Mouse (Mus musculus): ENCODE measurements around the gene Nfatc3. TPM values are rescaled to one million over a fixed set of nuclear protein-coding genes. Genes with fewer than 3 reads are reported as not detected.
"Not testable (repeated sequence)": the region's sequence is repeated elsewhere in the genome, so short reads cannot be mapped to it uniquely, and the experiment has no call there.

The Nfatc3 gene
- 4.9 and 6.5 TPM in 2 replicates for polyA plus RNA-seq (2016; fragmentation: Nextera tagmentation; extraction: Ambion mirVana)

DNA sequence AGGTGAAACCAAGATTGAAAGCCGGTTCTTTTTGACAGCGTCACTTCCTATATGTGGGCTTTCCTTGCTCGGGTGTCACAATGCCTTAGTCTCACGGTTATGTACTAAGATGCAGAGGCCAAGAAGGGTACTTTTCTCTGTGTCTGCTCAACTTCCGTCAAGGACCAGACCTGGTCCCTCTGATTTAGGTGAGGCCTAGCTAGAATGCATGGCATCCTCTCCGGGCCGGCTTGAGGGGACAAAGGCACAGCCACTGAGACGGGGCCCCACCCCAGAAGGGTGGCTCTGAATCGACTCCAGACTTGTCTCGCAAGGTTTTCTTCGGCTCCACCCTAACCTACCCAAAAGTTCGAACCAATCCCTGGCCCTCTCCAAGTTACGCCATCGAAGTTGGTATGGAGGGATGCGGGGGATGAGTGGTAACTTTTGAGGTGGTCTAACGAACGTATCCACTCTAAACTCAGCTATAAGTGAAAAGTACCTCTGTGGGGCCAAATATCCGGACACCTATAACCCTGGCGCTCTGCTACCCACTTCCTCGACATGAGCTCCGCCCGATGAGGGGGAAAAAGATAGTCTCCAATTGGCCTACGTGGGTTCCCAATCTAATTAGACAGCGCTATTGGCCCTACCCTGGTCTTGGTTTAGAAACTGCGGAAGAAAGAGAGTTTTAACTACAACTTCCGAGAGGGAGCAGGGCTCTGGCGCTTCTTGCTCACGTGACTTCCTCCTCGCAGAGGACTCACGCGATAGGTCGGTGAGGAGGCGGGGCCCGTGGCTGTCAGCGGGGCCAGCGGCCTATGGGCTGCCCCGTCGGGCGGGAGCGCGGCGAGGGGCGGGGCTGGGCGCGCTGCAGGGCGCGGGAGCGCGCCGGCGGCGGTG, at the start of gene Nfatc3:
Nfatc3 (plus strand) TSS at position 110 of the 882 bp plus-strand sequence.
- DNase-seq (ENCODE audit: low spot score), result peak; percentile 98
- no peaks in the 10 kb centered on the region for H3K9me3 ChIP-seq
- H3K27ac ChIP-seq, result peak within 1 kb of the TSS; percentile 97
- peak within 1 kb of the TSS; percentile 94 for H3K4me3 ChIP-seq
- 0 out of 2 replicates have a peak, but pooled peaks cover 8% of the 10 kb centered on the region for H3K36me3 ChIP-seq
- peaks cover 27% of the 10 kb centered on the region for H3K4me1 ChIP-seq
- WGBS, result under 1% methylated on average over 52 of the region's 52 CpGs
- H3K27me3 ChIP-seq (ENCODE audit: insufficient read depth, poor library complexity, severe bottlenecking), result no peaks in the 10 kb centered on the region

DNA sequence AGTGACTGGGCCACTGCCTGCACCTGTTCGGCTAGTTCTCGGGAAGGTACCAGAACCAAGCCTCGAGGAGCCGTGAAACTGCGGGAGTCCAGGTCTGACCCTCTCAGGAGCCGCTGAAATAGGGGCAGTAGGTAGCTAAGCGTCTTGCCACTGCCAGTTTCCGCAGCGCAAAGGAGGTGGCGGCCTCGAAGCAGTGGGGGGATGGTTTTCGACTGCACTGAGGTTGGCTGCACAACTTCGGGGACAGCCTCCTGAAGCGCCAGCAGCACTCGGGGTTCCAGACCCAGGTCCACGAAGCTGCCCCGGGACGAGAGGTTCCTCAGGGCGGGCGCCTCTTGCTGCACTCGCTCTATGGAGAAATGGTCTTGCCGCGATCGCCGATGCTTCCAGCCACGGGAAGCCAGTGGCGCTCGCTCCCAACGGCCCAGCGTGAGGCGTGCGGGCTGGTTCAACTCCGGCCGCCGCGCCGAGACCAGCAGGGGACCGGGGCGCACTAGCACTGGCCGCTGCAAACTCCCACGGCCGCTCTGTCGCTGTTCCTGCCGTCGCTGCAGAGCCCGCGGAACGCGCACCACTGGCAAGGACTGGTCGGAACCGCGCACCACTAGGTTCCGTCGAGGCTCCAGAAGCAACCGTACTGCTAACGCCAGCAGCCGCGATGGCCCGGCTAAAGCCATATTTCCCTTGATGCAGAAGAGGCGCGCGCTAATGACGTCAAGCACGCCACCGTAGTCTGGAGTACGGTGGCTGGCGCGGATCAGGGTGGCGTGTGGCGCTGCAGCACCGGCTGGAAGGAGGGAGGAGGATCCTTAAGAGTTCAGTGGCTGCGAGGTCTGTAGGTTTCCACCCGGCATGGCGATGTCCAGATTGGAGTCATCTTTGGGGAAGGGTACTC, 47.6 kb upstream of the Nfatc3 start:
- Histone ChIP-seq H3K27ac (peak overlapping the region; percentile 92), H3K4me1 (peaks cover 21% of the 10 kb centered on the region), H3K4me3 (peak overlapping the region; percentile 97), H3K36me3 (peaks cover 10% of the 10 kb centered on the region), H3K27me3 (ENCODE audit: insufficient read depth, poor library complexity, severe bottlenecking) (no peaks in the 10 kb centered on the region), H3K9me3 (no peaks in the 10 kb centered on the region)
- 1% methylated on average over 74 of the region's 74 CpGs for WGBS
- peak; percentile 95 for DNase-seq (ENCODE audit: low spot score)

DNA sequence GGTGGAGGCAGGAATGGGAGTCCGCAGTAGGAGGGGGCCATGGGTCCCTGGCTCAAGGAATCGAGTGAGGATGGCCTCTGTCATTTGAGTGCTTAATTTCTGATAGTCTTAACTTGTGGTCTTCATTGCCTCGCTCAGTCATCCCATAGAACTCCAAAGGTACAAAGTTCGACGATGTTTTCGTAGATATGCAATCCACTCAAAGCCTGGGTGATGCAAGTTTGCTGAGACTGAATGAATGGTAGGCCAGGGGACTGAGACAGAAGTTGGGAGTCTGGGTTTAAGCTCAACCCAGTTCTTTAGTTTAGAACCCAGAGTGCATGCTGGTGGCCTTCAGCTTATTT, 47.0 kb upstream of the Nfatc3 start, which contains the start of gene Ddx28:
Ddx28 (minus strand) TSS at position 240 of the 344 bp plus-strand sequence.
- peaks cover 14% of the 10 kb centered on the region for H3K36me3 ChIP-seq
- 1% methylated on average over 6 of the region's 6 CpGs for WGBS
- peak within 1 kb of the TSS; percentile 97 for H3K4me3 ChIP-seq
- peak within 1 kb of the TSS; percentile 92 for H3K27ac ChIP-seq
- no peaks in the 10 kb centered on the region for H3K9me3 ChIP-seq
- no peaks in the 10 kb centered on the region for H3K27me3 ChIP-seq (ENCODE audit: insufficient read depth, poor library complexity, severe bottlenecking)
- peaks cover 21% of the 10 kb centered on the region for H3K4me1 ChIP-seq
- no peak for DNase-seq (ENCODE audit: low spot score)

DNA sequence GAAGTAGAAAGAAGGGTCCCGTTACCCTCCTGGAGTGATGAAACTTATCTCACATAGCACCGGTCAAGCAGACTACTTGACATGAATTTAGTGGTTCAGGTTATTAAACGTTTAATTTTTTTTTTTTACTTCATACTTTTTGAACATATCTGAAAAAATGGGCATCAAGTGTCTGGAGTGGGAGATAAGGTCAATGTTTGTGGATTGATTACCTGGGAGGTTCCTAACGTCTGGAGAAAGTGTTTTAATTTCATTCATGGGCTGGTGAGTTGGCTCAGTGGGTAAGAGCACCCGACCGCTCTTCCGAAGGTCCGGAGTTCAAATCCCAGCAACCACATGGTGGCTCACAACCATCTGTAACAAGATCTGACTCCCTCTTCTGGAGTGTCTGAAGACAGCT, 46.4 kb upstream of the Nfatc3 start:
- 77% methylated on average over 8 of the region's 8 CpGs for WGBS
- not testable (repeated sequence) for H3K27ac ChIP-seq; H3K27me3 ChIP-seq (ENCODE audit: insufficient read depth, poor library complexity, severe bottlenecking); H3K9me3 ChIP-seq; DNase-seq (ENCODE audit: low spot score)
- peak overlapping the region; percentile 97 for H3K4me3 ChIP-seq
- H3K36me3 ChIP-seq, result peaks cover 15% of the 10 kb centered on the region
- peaks cover 21% of the 10 kb centered on the region for H3K4me1 ChIP-seq

DNA sequence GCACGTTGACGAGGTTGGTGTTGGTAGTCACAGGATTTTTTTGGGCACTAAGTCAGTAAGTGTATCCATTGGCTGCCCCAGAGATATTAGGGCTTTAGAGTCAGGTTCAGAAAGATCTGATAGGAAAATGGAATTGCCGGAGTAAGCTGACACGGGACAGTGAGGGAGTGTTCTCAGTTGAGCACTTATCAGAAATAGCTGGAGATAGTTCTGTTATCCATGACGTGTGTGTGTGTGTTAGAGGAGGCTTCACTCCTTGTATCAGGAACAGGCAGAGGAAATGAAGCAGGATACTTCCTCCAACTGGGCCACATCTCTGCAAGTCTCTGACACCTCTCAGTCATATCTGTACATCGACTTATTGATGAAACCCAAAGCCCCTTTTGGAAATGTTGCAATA, 42.4 kb upstream of the Nfatc3 start:
- Histone ChIP-seq H3K27ac (no peak overlapping the region), H3K9me3 (no peaks in the 10 kb centered on the region), H3K27me3 (ENCODE audit: insufficient read depth, poor library complexity, severe bottlenecking) (no peaks in the 10 kb centered on the region), H3K36me3 (peaks cover 23% of the 10 kb centered on the region), H3K4me3 (no peak overlapping the region), H3K4me1 (0 out of 2 replicates have a peak, but pooled peaks cover 5% of the 10 kb centered on the region)
- no peak for DNase-seq (ENCODE audit: low spot score)
- 76% methylated on average over 6 of the region's 6 CpGs for WGBS

DNA sequence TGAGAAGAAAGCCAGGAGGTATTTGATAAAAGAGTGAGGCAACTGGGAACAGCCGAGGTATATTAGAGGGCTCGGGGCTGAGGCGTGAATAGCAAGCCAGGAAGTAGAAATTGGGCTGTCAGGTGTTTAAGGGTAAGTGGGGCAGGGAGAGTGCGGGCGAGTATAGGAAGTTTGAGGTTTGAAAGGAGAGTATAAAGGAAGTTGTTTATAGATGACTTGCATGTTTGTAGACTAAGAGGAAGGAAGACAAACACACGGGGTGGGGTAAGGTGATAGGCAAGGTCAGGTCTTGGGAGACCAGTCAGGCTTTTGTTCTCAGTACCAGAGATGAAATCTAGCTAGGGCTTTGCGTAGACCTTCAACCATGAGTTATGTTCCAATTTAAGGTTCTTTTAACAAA, 41.5 kb upstream of the Nfatc3 start:
- Histone ChIP-seq H3K27ac (no peak overlapping the region), H3K4me3 (no peak overlapping the region), H3K27me3 (ENCODE audit: insufficient read depth, poor library complexity, severe bottlenecking) (no peaks in the 10 kb centered on the region), H3K4me1 (no peaks in the 10 kb centered on the region), H3K9me3 (no peaks in the 10 kb centered on the region), H3K36me3 (peaks cover 28% of the 10 kb centered on the region)
- 87% methylated on average over 7 of the region's 7 CpGs for WGBS
- no peak for DNase-seq (ENCODE audit: low spot score)

DNA sequence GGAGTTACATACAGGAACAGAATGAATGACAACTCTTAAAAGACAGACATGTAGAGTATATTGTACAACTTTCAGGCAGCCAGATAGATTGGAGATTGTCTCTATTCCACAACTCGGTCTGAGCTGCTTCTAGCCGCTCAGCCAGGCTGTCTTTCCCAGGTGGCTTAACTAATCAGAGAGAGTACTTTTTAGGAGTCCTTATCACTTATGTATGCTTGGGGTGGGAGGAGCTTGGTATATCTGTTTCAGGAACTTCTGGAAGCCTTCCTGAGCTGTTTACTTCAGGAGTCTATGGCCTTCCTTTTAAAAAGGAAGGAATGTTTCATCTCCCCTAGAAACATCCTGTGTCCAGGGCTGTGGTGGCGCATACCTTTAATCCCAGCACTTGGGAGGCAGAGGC, 40.6 kb upstream of the Nfatc3 start:
- peaks cover 28% of the 10 kb centered on the region for H3K36me3 ChIP-seq
- WGBS, result 64% methylated on average over 3 of the region's 3 CpGs
- H3K9me3 ChIP-seq, result no peaks in the 10 kb centered on the region
- H3K27ac ChIP-seq, result no peak overlapping the region
- DNase-seq (ENCODE audit: low spot score), result no peak
- H3K4me3 ChIP-seq, result no peak overlapping the region
- H3K4me1 ChIP-seq, result no peaks in the 10 kb centered on the region
- no peaks in the 10 kb centered on the region for H3K27me3 ChIP-seq (ENCODE audit: insufficient read depth, poor library complexity, severe bottlenecking)

DNA sequence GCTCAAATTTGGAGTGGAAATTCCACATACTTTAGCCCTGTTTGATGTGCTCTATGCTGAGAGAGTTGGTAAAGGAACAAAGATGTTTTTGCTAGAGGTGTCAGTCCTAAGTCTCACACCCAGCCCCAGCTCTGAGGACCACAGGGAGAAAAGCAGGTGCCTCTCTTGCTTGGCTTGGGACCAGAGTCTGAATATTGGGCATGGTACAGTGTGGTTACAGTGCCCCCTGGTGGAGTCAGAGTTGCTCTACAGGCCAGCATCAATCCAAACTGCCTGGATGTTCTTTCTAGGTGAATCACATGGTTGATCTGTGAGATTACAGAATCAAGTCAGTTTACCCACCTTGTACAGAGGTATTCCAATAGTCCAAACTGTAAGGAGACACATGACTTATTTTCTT, 36.2 kb upstream of the Nfatc3 start:
- H3K4me1 ChIP-seq, result no peaks in the 10 kb centered on the region
- no peak overlapping the region for H3K4me3 ChIP-seq
- no peaks in the 10 kb centered on the region for H3K27me3 ChIP-seq (ENCODE audit: insufficient read depth, poor library complexity, severe bottlenecking)
- DNase-seq (ENCODE audit: low spot score), result peak; percentile 88
- no peak overlapping the region for H3K27ac ChIP-seq
- H3K9me3 ChIP-seq, result no peaks in the 10 kb centered on the region
- H3K36me3 ChIP-seq, result peaks cover 21% of the 10 kb centered on the region

DNA sequence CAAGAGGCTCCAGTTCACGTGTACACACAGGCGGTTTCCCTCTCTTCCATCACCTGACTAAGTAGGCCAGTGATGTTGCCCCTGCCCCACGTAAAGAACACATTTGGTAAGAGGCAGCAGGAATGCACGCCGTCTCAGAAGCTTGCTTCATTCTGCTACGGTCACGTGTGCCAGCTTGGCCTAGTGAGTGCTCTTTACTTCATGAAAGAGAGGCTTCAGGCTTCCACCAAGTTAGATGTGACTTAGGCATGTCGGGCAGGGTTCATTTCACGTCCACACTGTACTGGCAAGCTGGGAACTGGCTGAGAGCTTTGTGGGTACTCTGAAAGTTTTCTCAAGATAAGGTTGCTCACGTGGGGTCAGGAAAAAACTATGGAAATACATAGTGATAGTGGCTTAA, 19.9 kb upstream of the Nfatc3 start:
- DNase-seq (ENCODE audit: low spot score), result no peak
- Histone ChIP-seq H3K27ac (no peak overlapping the region), H3K4me3 (no peak overlapping the region), H3K36me3 (peaks cover 15% of the 10 kb centered on the region; the same call in 1 of the 2 replicates), H3K9me3 (no peaks in the 10 kb centered on the region), H3K4me1 (peaks cover 4% of the 10 kb centered on the region; the same call in 1 of the 2 replicates), H3K27me3 (ENCODE audit: insufficient read depth, poor library complexity, severe bottlenecking) (no peaks in the 10 kb centered on the region)
- WGBS, result 88% methylated on average over 10 of the region's 10 CpGs

DNA sequence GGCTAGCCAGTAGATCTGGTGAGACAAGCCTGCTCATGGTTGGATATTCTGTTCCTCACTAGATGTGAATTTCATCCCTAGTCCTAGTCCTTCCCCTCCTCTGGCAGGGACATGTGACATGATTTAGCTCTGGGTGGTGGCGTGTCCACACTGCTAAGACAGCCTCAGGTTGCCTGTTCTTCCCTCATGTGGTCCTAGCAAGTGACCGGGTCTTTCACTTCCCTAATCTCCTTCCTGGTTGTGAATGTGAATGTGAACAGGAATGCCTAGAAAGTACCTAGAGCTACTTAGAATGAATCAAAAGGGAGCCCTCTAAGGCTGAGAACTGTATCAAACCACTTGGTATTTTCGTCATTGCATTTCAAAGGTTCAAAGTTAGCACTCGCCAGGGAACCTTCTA, 19.0 kb upstream of the Nfatc3 start:
- no peak overlapping the region for H3K4me3 ChIP-seq
- no peaks in the 10 kb centered on the region for H3K27me3 ChIP-seq (ENCODE audit: insufficient read depth, poor library complexity, severe bottlenecking)
- H3K36me3 ChIP-seq, result peaks cover 12% of the 10 kb centered on the region; the same call in 1 of the 2 replicates
- peaks cover 4% of the 10 kb centered on the region; the same call in 1 of the 2 replicates for H3K4me1 ChIP-seq
- no peaks in the 10 kb centered on the region for H3K9me3 ChIP-seq
- WGBS, result 77% methylated on average over 4 of the region's 4 CpGs
- no peak overlapping the region for H3K27ac ChIP-seq
- no peak for DNase-seq (ENCODE audit: low spot score)

DNA sequence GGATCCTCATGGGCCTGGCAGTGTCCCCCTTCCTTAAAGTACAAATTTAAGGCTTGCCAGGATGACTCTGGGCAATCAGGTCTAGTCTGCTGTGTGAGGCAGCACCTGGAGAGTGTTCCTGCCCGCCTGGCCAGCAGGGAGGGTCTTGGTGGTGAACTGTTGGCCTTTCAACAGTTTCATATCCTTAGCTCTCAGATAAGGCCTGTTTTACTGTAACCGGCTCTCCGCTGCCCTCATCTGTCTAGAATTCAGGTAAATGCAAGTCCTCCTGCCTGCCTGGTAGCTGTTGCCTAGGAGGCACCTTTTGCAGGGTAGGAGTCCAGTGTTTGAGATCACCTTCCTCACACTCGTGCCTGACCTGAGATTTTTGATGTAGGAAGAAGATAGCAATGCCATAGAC, 18.4 kb upstream of the Nfatc3 start:
- Histone ChIP-seq H3K36me3 (peaks cover 14% of the 10 kb centered on the region; the same call in 1 of the 2 replicates), H3K4me1 (peaks cover 4% of the 10 kb centered on the region; the same call in 1 of the 2 replicates), H3K27ac (no peak overlapping the region), H3K9me3 (no peaks in the 10 kb centered on the region), H3K4me3 (no peak overlapping the region), H3K27me3 (ENCODE audit: insufficient read depth, poor library complexity, severe bottlenecking) (no peaks in the 10 kb centered on the region)
- no peak for DNase-seq (ENCODE audit: low spot score)
- WGBS, result 53% methylated on average over 4 of the region's 4 CpGs

DNA sequence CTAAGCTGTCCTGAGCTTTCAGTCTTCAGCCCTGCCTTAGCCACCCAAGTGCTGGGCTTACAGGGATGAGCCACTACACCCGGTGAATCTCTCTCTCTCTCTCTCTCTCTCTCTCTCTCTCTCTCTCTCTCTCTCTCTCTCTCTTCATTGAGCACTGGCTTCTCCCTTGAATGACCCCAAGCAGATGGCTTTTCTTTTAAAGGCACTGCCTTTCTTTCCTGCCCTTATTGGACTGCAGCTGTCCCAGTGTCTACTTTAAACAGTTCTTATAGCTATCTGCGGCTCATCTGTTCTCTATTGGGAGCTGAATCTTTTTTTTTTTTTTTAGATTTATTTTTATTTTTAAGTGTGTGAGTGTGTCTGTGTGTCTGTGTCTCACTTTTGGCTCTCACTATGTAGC, 15.6 kb upstream of the Nfatc3 start:
- WGBS, result 78% methylated on average over 2 of the region's 2 CpGs
- H3K36me3 ChIP-seq, result peaks cover 19% of the 10 kb centered on the region; the same call in 1 of the 2 replicates

More for the DNA sequence above, 15.6 kb upstream of the Nfatc3 start:
- no peaks in the 10 kb centered on the region for H3K27me3 ChIP-seq (ENCODE audit: insufficient read depth, poor library complexity, severe bottlenecking)
- no peaks in the 10 kb centered on the region for H3K9me3 ChIP-seq
- H3K4me1 ChIP-seq, result peaks cover 8% of the 10 kb centered on the region; the same call in 1 of the 2 replicates
- no peak overlapping the region for H3K4me3 ChIP-seq
- no peak overlapping the region for H3K27ac ChIP-seq
- no peak for DNase-seq (ENCODE audit: low spot score)

All from heart, embryonic 10.5 days (tissue).